Mouse (Mus musculus) forebrain, postnatal 0 days (tissue): ENCODE data around the gene Cavin1. TPM values are rescaled to one million over a fixed set of nuclear protein-coding genes. Genes with fewer than 3 reads are reported as not detected.

Experiments
- ATAC-seq: fragments of 200-750 bp; cut with Nextera tagmentation; 2 replicates; pipeline ENCODE4 v1.8.0; 2017; ENCODE audit warnings: mild to moderate bottlenecking, moderate library complexity
- DNase-seq: peaks from one replicate; pipeline ENCODE4 v3.0.0-alpha.2; 2015
- H3K27ac ChIP-seq: fragments of 300-500 bp; sonication (generic); 2 replicates; pipeline ENCODE4 v1.5.1; 2014; ENCODE audit warnings: low read depth, mild to moderate bottlenecking, antibody characterized with exemption, low read length, moderate library complexity, mixed read lengths
- H3K27me3 ChIP-seq: fragments of 300-500 bp; sonication (generic); 2 replicates; pipeline ENCODE4 v1.6.1; 2014; ENCODE audit warnings: mild to moderate bottlenecking, low read length, mixed read lengths; ENCODE audit not compliant: insufficient read depth
- H3K36me3 ChIP-seq: fragments of 300-500 bp; sonication (generic); 2 replicates; pipeline ENCODE4 v1.6.1; 2014; ENCODE audit warnings: mild to moderate bottlenecking, moderate library complexity; ENCODE audit not compliant: insufficient read depth
- H3K4me1 ChIP-seq: fragments of 300-500 bp; sonication (generic); 2 replicates; pipeline ENCODE4 v1.6.1; 2014; ENCODE audit warnings: antibody characterized with exemption; ENCODE audit not compliant: insufficient read depth
- H3K4me2 ChIP-seq: fragments of 300-500 bp; sonication (generic); 2 replicates; pipeline ENCODE4 v1.6.1; 2014; ENCODE audit warnings: low read depth, mild to moderate bottlenecking, moderate library complexity
- H3K4me3 ChIP-seq: fragments of 300-500 bp; sonication (generic); 2 replicates; pipeline ENCODE4 v1.5.1; 2014; ENCODE audit warnings: low read depth, low read length, mixed read lengths
- H3K9ac ChIP-seq: fragments of 300-500 bp; sonication (generic); 2 replicates; pipeline ENCODE4 v1.6.1; 2014; ENCODE audit warnings: mild to moderate bottlenecking
- H3K9me3 ChIP-seq: fragments of 300-500 bp; sonication (generic); 2 replicates; pipeline ENCODE4 v1.6.1; 2016; ENCODE audit warnings: low read length
- CTCF ChIP-seq: sonication (generic); IDR thresholded peaks from 2 replicates; pipeline ENCODE4 v1.5.1; 2016; ENCODE audit warnings: antibody characterized with exemption, control low read depth, low read depth
- WGBS: fragments of 180-500 bp; shearing (Covaris S2); extraction: QIAGEN DNeasy Blood & Tissue Kit; methylation state at CpG from one replicate; pipeline ENCODE4 v1.1.7; 2014; 5-methylcytosine and 5-hydroxymethylcytosine counted together
- polyA plus RNA-seq: library from polyadenylated mRNA; unstranded; fragments of >200 nt; fragmentation: Nextera tagmentation; extraction: Ambion mirVana; gene quantifications from 2 replicates; pipeline ENCODE4 v1.2.1, GENCODE M21; 2015
- total RNA-seq: library from RNA; depleted of rRNA; stranded (reverse); fragments of >200 nt; gene quantifications from 2 replicates; pipeline ENCODE4 v1.2.3, GENCODE M21; 2014

The Cavin1 gene
- total and polyA plus RNA-seq, 2 experiments from 2014 or later = 22.7 to 38.3 TPM

DNA sequence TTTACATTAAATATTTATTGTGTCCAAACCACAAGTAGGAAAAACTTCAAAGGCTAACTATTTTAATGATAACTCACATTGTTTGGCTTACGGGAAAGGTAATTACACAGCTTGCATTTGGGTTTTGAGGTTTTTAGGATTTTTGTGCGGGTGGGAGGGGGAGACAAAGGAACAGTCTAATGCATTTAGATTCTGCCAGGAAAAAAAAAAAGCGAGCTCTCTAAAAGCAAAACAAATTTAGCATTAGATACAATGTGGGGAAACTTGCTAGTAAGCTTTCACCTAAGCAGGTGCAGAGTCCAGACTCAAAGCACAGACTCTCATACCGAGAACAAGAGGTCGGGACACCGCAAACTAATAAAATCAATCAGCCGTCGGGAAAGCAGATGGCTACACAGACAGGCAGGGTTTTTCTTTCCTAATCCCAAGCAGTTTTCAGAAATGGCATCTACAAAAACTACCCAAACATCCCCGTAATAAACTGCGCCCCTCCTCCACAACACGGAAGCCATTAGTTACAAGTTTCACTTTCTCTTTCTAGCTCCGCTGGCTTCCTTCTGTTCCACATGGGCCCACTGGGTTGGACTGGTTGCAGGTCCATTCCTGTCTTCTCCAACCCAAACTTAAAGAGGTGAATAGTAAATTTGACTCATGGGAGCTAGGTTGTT is 39.3 kb downstream of the Cavin1 start:
- H3K4me2 ChIP-seq = no peak overlapping the region
- no peaks in the 10 kb centered on the region for H3K27me3 ChIP-seq
- no peak overlapping the region for H3K27ac ChIP-seq
- no peaks in the 10 kb centered on the region for H3K9me3 ChIP-seq
- H3K4me1 ChIP-seq = no peaks in the 10 kb centered on the region
- 46% methylated on average over 12 of the region's 12 CpGs for WGBS
- no peaks in the 10 kb centered on the region for H3K36me3 ChIP-seq
- no peak for TF ChIP-seq CTCF
- DNase-seq (no peak), ATAC-seq (no peak)
- no peak overlapping the region for H3K4me3 ChIP-seq
- no peak overlapping the region for H3K9ac ChIP-seq

DNA sequence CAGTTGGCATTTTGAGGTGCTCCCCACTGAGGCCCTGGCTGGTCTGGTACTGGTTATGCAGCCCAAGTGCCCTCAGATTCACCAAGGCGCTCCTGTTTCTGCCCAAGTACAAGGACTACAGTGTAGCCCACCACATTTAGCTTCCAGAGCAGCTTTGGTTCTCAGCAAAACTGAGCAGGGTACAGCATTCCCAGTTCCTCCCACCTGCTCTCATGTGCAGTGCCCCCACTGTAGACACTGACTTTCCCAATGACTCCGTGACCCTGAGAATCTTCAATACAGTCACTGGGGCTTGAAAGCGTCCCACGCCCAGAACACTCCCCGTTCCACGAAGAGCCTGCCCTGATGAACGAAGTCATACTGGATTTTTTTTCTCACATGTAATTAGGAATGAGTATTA is 40.1 kb downstream of the Cavin1 start:
- no peak overlapping the region for H3K4me2 ChIP-seq
- no peak overlapping the region for H3K9ac ChIP-seq
- ATAC-seq = no peak
- DNase-seq = no peak
- H3K27me3 ChIP-seq = no peaks in the 10 kb centered on the region
- H3K27ac ChIP-seq = no peak overlapping the region
- no peak overlapping the region for H3K4me3 ChIP-seq
- H3K4me1 ChIP-seq = no peaks in the 10 kb centered on the region
- H3K36me3 ChIP-seq = no peaks in the 10 kb centered on the region
- H3K9me3 ChIP-seq = no peaks in the 10 kb centered on the region
- no peak for TF ChIP-seq CTCF
- WGBS = 73% methylated on average over 7 of the region's 7 CpGs

DNA sequence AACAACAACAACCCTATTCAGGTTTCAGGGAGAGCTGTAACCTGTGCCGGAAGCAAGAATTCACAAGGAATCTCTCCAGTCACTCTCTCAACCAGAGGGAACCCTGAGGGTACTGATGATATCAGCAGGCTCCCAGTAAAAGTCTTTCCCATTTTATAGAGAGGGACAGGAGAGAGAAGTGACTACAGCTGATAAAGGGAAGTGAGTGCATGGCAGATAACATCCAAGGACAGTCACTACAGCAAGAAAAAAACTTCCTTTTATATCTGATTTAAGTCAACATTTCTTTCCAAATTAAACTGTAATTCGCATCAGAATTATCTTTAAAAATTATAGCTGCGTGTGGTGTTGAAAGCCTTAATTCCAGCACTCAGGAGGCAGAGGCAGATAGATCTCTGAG is 43.3 kb downstream of the Cavin1 start:
- H3K9ac ChIP-seq = no peak overlapping the region
- H3K27me3 ChIP-seq = no peaks in the 10 kb centered on the region
- WGBS = 81% methylated on average over 3 of the region's 3 CpGs
- H3K27ac ChIP-seq = no peak overlapping the region
- no peak for DNase-seq
- H3K36me3 ChIP-seq = no peaks in the 10 kb centered on the region
- H3K4me3 ChIP-seq = no peak overlapping the region
- no peak for TF ChIP-seq CTCF
- no peaks in the 10 kb centered on the region for H3K9me3 ChIP-seq
- H3K4me1 ChIP-seq = no peaks in the 10 kb centered on the region
- ATAC-seq = no peak
- no peak overlapping the region for H3K4me2 ChIP-seq

DNA sequence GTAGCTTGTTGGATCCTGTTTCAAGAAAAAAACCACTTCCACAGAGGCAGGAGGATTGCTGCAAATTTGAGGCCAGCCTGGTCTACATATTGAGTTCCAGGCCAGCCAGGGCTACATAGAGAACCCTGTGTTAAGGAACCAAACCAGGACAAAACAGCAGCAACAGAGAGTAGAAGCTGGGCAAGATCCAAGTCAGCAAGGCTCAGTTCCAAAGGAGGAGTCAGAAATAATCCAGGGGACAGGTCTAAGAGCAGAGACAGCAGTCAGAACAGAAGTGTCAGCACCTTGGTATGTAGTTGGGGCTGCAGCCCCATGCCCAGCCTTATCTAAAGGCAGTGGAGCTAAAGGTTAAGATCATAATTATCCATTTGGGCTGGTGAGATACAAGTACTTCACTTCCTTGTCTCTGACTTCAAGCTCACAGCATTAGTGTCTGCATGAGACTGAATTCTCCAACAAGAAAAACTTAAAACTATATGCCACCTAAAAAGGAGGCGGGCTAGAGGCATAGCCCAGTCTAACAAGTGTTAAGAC is 46.2 kb downstream of the Cavin1 start:
- Histone ChIP-seq H3K27me3 (no peaks in the 10 kb centered on the region), H3K4me1 (no peaks in the 10 kb centered on the region), H3K4me2 (no peak overlapping the region), H3K9me3 (no peaks in the 10 kb centered on the region), H3K9ac (no peak overlapping the region), H3K27ac (no peak overlapping the region), H3K36me3 (no peaks in the 10 kb centered on the region), H3K4me3 (no peak overlapping the region)
- 90% methylated on average over 1 of the region's 1 CpGs for WGBS
- DNase-seq (no peak), ATAC-seq (no peak)
- TF ChIP-seq CTCF = no peak

DNA sequence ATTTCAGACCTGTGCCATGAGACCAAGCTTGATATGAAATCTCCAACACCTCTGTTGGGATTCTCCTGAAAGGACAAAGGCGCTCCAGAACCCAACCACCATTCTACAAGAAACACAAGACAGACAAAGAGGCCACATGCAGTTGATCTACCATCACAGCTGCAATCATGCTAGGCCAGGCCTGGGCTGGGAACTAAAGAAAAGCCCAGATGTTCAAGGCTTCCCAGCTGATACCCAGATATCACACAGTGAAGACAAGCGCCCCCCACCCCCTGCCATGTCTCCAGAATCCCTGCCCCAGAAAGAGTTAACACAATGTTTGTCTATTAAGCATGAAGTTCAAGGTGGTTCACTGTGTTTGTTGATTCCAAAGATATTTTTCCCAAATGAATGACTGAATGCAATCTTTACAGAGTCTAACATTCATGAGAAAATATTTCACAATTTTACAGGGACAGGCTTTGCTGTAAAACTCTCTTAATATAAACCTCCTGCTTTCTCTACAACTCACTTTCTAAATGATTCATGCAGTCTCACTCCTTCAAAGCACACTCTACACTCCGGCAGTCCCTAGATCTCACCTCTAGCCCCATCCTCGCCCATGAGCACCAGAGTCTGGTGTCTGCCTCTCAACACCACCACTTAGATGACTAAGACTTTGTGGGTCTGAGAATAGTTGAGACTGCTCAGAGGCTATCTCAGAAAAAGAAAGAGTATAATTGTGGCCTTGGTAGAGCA is 49.6 kb downstream of the Cavin1 start:
- WGBS = 92% methylated on average over 4 of the region's 4 CpGs
- no peaks in the 10 kb centered on the region for H3K9me3 ChIP-seq
- no peak for DNase-seq
- no peaks in the 10 kb centered on the region for H3K27me3 ChIP-seq
- no peak overlapping the region for H3K4me2 ChIP-seq
- H3K27ac ChIP-seq = no peak overlapping the region
- H3K4me1 ChIP-seq = no peaks in the 10 kb centered on the region
- no peak for ATAC-seq
- no peak for TF ChIP-seq CTCF
- H3K36me3 ChIP-seq = no peaks in the 10 kb centered on the region
- no peak overlapping the region for H3K4me3 ChIP-seq
- no peak overlapping the region for H3K9ac ChIP-seq

DNA sequence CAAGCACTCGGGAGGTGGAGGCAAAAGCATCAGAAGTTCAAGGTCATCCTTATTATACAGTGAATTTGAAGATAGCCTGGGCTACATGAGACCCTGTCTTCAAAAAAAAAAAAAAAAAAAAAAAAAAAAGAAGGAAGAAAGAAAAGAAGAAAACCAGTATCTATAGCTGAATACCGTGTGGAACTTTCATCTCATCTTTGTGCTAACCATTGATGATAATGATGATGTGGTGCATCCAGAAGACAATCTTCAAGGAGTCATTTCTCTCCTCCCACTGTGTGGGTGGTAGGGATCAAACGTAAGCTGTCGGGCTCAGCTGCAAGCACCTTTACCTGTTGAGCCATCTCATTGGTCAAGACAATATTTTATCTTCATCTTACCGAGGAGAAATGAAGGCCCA is 52.7 kb downstream of the Cavin1 start:
- WGBS = 91% methylated on average over 5 of the region's 5 CpGs
- H3K27ac ChIP-seq = no peak overlapping the region
- TF ChIP-seq CTCF = no peak
- no peaks in the 10 kb centered on the region; the same call in 1 of the 2 replicates for H3K36me3 ChIP-seq
- DNase-seq = no peak
- no peaks in the 10 kb centered on the region for H3K27me3 ChIP-seq
- no peak for ATAC-seq
- no peak overlapping the region for H3K4me3 ChIP-seq
- H3K4me2 ChIP-seq = no peak overlapping the region
- H3K9me3 ChIP-seq = no peaks in the 10 kb centered on the region
- H3K9ac ChIP-seq = no peak overlapping the region
- H3K4me1 ChIP-seq = no peaks in the 10 kb centered on the region

DNA sequence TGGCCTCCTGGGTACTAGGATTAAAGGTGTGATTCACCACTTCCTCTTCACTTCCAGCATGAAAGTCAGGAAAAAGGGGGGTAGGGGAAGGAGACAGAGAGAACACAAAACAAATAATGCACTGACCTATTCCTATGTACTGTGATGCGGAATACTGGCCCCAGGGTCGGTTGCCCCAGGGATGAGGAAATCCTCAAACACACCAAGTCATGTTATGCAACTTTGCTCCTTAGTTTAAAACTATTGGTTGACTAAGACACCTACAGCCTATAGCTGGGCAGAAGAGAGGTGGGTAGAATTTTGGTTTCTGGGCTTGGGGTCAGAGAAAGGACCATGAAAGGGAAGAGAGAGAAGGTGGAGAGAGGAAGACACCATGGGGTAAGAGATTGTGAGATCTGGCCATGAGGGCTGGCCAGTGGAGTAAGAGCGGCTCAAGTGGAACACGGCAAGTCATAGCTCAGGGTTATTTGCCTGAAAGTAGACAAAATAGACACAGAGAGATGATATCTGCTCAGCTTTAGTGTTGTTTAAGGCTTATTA is 54.2 kb downstream of the Cavin1 start:
- no peak for TF ChIP-seq CTCF
- DNase-seq (no peak), ATAC-seq (no peak)
- Histone ChIP-seq H3K9ac (no peak overlapping the region), H3K36me3 (no peaks in the 10 kb centered on the region; the same call in 1 of the 2 replicates), H3K4me2 (no peak overlapping the region), H3K9me3 (no peaks in the 10 kb centered on the region), H3K27me3 (no peaks in the 10 kb centered on the region), H3K27ac (no peak overlapping the region), H3K4me3 (no peak overlapping the region), H3K4me1 (no peaks in the 10 kb centered on the region)
- WGBS = 95% methylated on average over 4 of the region's 4 CpGs
